Mouse (Mus musculus) brain, embryonic 14.5 days (tissue): ENCODE data around the gene Csnk1d.

Experiments
- CTCF ChIP-seq: fragments of 200-500 bp; IDR thresholded peaks from 2 replicates; pipeline ENCODE4 v1.5.1; 2012; ENCODE audit warnings: inconsistent platforms, mild to moderate bottlenecking, moderate library complexity, borderline replicate concordance; ENCODE audit not compliant: insufficient read depth, insufficient read length; ENCODE audit errors: extremely low read depth
- POLR2A ChIP-seq: fragments of 200-500 bp; IDR thresholded peaks from 2 replicates; pipeline ENCODE4 v1.6.1; 2012; ENCODE audit warnings: mild to moderate bottlenecking, inconsistent platforms, borderline replicate concordance; ENCODE audit not compliant: poor library complexity, insufficient read depth, insufficient read length, severe bottlenecking; ENCODE audit errors: extremely low read depth

- TF ChIP-seq POLR2A (no peak), CTCF (no peak)
These were observed 34.1 kb downstream of the Csnk1d start for GRCm38 (mm10) chr11:120957052-120957451.
